Mouse (Mus musculus): ENCODE data around the gene Matn3.
"Not testable (repeated sequence)": the region's sequence is repeated elsewhere in the genome, so short reads cannot be mapped to it uniquely, and the experiment has no call there.

The Matn3 gene

DNA sequence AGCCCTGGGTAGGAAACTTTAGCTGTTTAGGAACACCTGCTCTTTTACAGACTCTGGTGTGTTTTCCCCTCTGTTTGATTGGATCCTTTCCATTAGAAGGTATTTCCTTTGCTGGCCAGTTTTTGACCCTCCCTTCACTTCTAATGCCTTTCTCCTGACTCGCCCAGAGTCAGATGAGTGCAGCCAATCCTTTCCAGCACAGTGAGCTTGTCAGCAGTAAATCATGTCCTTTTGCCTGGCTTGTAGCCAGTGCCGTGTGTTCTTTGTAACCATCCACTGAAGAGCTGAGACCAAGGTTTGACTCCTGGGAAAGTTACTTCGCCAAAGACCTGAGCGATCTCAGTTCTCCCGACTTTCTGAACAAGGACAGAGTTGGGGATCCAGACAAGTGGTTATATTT lies 12.4 kb upstream of the Matn3 start:
- no peak for DNase-seq (ENCODE audit: low spot score in 2 of 2)

DNA sequence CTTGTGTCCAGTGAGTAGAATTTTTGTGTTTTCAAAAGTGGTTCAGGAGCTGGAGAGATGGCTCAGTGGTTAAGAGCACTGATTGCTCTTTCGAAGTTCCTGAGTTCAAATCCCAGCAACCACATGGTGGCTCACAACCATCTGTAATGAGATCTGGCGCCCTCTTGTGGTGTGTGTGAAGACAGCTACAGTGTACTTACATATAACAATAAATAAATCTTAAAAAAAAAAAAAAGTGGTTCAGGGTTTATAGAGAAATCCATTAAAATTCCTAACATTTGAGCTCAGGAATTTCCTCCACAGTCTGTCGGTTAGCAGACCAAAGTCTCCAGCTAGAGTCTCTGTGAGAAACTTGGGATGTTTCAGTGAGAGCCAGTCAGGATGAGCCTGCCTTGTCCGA lies 11.5 kb upstream of the Matn3 start:
- DNase-seq (ENCODE audit: low spot score in 2 of 2): not testable (repeated sequence)

DNA sequence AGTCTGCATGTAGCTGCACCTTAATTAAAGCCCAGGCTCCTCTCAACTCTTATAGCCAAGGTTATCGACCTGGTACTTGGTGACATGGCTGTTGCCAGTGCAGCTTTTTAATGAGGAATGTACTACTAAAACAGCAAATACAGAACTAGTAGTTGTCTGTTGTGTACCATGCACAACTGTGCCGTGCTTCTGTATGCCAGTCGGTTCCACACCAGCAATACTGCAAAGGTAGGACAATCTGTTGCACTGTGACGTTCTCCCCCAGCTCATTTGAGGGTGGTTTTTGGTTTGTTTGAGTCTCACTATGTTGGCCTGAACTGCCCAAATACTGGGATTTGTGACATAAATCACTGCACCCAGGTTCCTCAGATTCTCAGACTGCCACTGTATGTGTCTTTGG lies 8.2 kb upstream of the Matn3 start:
- DNase-seq (ENCODE audit: low spot score in 2 of 2): no peak

DNA sequence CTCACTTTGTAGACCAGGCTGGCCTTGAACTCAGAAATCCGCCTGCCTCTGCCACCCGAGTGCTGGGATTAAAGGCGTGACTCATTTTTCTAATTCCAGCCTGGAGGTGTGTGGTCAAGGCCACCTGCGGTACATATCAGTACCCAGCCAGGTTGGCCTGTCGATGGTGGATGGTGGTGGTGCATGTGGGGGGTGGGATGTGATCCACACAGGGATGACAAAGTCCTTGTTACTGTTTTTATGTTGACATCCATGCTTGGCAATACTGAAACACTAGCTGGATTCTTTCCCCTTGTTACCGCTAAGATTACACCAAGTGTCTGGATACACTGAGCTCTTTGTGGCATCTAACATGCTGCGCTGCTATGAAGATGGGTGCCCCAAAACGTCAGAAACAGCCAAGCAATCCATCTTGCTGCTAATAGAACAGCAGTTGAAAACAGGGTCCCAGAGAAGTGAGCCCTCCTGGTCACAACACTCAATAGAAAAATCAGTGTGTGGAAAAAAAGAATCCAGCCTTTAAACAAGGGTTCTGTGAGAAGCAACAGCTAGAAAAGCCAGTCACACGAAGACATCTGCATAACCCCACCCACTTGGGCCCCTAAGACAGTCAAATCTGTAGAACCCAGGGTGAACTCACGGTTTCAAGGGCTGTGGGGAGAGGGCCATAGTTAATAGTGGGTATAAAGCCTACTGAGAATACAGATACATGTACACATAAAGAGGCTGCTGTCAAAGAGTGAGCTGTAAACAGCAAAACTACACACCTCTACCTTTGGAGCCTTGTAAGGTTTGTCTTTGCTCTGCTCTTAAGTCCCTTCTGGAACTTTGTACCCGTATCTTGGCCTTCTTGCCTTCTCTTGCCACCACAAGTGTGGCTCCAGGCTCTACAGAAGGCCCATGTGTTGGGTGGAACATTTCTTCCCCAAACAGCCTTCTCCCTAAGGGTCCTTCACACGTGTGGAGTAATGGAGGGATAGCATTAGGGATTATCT lies 7.4 kb upstream of the Matn3 start:
- no peak for DNase-seq (ENCODE audit: low spot score in 2 of 2)

DNA sequence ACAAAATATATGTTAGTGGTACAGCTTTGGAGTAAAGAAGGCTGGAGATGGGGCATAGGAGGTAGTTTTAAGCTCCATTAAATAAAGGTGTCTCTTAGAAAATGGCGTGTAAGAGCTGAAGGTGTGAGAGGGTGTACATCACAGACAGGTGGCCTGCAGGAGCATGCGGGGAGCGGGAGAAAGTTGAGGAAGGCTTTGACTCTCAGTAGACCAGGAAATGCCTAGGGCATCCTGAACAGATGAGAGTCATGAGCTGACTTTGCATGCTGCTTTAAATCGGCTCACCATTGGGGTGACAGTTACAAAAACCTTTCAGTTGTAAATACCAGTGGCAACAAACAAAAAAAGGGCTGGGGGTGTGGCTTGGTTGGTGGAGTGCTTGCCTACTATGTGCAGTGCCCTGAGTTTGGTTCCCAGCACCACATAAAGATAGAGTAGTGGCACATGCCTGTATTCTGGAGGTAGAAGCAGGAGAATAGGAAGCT lies 6.6 kb upstream of the Matn3 start:
- no peak for DNase-seq (ENCODE audit: low spot score in 2 of 2)

DNA sequence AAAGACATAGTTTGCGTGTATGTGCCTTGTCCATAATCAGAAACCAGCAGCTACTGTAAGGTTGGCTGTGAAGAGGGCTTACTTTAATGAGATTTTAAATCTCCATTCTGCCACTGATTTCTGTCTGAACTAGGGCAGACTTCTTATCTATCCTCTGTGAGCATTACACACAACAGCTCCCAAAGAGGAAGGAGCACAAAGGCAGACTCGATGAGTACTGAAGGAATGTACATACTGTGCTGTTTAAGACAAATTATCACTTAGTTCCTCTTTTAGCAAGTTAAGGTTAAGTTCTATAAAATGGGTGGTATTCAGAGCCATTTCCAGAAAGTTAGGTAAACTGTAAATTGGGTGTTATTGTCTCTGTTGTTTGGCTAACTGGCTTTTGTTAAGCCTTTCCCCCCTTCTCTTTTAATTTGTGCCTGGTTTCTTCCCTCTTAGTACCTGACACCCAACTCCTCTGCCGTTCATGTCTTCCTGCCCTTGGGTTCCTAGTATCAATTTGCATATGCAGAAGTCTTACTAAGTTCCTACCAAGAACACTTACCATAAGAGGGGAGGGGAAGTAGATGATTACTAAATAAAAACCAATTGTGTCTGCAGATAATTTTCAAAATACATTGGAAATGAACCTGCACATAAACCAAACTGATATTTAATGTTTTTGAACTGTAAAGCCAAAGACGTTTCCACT lies 5.9 kb upstream of the Matn3 start:
- DNase-seq (ENCODE audit: low spot score in 2 of 2): no peak

DNA sequence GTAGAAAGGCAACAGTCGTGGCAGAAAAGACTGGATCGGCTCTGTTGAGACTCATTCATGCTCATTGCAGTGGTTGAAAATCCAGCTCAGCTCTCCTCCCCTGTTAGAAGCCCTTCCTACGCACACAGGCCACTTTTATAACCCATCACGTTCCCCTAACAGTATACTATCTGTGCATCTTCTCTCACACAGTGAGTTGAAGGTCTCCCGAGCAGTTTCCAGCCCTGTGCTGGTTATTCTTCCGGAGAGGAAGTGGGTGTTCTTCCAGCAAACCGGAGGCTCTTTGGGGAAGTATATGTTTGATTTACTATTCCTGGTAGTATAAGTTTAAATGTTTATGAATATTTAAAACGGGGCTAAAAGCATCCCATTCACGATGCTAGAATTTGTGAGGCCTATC lies 566 bp upstream of the Matn3 start:
- no peak for DNase-seq (ENCODE audit: low spot score in 2 of 2)

DNA sequence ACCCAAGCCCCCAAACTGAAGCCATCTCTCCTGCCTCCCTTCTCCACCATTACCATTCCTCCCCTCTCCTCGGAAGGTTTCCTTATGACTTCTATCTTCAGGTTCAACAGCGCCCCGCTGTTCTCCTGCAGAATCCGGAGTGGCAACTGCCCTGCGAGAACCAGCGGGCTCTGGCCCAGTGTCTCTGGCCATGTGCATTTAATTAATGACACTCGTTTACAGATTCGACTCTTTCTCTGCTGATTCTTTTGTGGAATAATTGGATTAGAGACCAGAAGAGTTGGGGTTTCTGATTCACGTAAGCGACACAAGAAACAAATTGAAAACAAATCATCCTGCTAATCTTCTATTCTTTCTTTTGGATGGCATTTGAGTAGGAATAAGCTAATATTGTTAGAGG lies 5.4 kb downstream of the Matn3 start:
- no peak for DNase-seq (ENCODE audit: low spot score in 2 of 2)

DNA sequence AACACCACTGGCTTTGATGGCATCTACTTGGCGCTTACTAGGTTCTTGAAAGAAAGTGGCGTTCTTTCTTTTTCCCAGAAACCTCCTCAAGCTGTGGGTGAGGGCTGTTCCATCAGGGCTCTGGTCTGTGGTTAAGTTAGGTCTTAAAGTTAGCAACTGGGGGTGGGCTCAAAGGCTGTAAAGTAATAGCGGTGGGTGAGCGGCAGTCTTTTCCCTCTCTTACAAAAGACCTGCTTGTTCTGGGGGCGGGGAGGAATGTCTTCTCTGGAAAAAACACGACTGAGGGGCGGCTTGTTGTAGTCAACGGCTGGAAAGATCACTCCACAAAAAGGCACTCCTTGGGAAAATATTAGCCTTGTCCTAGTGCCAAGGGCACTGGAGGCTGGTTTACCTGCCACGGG lies 6.4 kb downstream of the Matn3 start:
- DNase-seq (ENCODE audit: low spot score in 2 of 2): no peak

DNA sequence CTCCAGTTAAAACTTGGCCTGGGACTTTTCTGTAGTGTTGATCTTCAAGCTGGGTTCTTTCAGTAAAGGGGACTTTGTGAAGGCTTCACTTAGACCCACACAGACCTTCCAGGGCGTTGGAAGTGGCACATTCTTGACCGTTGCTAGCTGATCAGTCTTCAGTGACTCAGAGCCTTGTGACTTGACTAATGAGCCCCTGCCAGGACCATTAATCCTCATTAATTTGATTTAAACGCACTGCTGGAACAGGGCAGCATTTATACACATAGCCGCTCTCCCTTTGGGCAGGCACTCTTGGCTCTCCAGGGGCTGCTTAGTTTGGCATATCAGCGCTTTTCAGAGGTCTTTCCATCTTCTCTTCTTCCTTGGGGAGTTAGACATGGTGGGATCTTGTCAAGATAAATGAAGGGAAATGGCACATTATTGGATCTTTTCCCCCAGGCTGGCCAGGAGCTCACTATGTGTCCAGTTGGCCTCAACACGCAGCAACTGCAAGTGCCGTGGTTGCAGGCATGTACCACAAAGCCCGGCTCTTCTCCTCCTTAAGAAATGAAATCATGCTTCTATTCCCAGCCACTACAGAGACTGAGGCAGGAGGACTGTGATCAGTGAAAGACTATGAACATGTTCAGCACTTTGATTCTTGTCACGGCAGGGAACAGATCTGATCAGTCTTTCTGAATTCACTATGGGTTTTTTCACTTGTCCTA lies 14.0 kb downstream of the Matn3 start:
- no peak for DNase-seq (ENCODE audit: low spot score in 2 of 2)

DNA sequence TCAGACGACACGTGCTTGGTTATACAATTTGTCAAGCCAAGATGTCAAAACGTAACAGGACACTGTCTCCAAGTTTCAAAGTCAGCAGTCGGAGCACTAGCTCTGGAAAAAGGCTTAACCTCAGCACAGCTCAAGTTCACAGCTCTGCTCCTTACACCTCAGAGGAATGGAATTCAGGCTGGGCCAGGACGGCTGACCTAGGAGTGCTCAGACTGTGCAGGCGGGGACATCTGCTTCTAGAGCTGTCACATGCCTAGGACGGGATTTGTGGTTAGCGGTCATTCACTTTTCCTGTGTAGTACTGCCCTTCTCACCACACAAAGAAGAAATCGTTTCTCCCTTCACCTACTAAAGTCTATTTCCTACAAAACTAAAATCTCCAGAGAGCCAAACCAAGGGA lies 22.1 kb downstream of the Matn3 start:
- no peak for DNase-seq (ENCODE audit: low spot score in 2 of 2)

DNA sequence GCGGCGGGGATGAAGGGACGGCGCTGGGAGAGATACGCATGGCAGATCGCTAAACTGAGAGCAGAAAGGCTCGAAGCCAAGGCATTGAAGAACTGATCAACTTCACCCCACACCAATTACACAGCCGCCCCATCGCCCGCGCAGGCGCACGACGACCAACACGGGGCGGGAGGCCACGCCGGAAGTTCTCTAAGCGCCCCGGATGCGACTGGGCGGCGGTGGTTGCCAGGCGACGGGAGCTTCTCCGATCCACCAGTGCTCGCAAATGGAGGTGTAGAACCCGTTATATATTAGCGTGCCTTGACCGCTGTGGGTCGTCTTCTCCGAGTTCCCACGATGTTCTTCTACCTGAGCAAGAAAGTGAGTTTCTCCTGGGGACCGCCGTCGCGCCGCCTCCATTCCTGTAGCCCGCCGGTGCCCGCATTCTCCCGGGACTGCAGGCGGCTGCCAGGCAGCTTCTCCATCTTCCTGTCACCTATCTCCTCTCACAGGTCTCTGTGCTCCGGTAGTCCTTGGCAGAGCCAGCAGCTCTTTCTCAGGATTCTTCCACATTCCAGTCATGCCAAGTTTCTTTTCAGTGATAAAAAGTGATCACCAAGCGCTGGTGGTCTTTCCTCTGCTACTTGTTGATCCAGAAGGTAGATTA lies 26.2 kb downstream of the Matn3 start, which contains the start of gene Wdr35:
Gene Wdr35 (plus strand): TSS at position 73 of the 646 bp plus-strand sequence.
- peak; percentile 73 to 85 for DNase-seq (ENCODE audit: low spot score in 2 of 2)

DNA sequence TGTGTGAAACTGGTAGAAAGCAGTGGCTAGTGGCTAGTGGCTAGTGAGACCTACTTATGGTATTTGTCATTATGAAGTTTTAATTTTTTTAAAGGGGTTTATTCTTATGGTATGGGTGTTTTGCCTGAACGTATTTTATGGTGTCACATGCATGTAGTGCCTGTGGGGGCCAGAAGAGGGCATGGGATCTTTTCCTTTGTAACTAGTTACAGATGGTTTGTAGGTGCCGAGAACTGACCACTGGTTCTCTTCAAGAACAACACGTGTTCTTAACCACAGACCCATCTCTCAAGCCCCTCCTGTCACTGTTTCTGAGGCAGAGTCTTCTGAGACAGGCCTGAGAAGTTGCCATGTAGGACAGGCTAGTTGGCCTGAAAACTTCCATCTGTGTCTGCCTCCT lies 27.3 kb downstream of the Matn3 start:
- no peak for DNase-seq (ENCODE audit: low spot score in 2 of 2)

DNA sequence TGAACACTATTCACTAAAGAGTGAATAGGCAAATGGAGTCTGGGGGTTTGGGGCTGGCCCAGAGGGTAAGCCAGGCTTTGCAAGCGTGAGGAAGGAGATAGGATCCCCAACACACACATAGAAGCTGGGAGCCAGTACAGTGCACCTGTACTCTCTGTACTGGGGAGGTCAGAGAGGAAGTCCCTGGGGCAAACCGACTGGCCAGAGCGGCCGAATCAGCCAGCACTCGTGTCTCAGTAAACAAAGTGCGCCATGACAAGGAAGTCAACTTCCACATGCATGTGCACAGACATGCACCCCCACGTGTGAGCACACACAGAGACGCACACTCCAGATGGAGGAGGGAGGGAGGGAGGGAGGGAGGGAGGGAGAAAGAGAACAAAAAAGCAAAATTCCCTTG lies 45.5 kb downstream of the Matn3 start:
- no peak for DNase-seq (ENCODE audit: low spot score in 2 of 2)

DNA sequence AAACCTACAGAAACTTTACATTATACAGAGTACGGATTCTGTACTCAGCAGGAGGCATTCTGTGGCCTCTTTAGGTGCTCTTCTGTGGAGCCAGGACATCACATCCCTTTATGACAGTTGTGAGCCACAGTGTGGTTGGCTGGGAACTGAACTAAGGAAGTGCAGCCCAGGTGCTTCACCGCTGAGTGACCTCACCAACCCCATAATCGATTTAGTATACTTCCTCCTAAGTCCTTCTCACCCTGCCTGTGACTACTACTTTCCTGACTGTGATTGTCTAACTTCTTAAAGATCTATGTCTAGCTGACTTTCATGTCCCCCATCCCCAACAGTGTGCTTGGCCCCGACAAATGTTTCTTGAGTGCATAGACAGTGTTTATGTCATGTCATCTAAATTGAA lies 50.6 kb downstream of the Matn3 start:
- DNase-seq (ENCODE audit: low spot score in 2 of 2): no peak

DNA sequence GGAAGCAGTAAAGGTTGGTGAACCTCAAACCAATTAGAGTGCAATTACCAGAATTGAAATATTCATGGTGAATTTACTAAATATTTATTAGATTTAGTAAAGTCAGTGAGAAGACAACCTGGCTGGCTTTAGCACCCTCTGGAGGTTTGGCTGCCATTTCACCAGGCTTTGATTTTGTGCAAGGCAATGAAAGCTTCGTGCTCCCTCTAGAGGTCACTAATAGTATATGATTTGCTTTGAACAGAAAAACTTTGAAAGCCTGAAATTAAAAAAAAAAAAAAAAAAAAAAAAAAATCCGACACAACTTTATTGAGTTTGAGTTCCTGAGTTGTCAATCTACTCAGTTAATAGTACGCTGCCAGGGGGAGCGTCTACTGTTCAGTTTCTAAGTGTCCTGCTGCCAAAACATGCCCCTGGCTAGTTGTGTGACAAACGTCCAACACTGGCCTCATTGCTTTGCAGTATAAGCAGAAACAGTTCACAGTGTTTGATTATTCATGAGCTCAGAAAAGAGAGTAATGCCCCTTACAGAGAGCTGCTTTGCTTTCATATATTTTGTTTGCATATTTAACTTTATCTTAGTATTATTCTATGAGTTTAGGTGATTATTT lies 54.4 kb downstream of the Matn3 start:
- DNase-seq (ENCODE audit: low spot score in 2 of 2): peak in 1 of 2 experiments; percentile 21

DNA sequence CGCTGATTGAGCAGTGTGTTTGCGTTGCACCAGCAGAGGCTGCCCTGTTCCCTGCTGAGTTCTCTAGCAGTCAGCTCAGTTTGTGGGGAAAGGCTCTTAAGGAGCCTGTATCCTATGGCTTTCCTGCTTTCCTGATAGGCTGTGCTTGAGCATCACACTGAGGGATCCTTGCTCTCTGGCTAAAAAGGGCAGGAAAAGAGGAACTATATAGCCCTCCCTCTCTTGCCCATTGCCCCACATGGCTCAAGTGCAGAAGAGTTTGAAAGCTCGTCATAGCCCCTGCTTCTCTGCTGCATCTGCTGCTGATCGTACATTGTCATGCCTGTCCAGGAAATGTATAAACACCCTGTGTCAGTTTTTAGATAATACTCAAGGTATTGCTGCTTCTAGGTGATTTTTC lies 59.4 kb downstream of the Matn3 start:
- DNase-seq (ENCODE audit: low spot score in 2 of 2): no peak

DNA sequence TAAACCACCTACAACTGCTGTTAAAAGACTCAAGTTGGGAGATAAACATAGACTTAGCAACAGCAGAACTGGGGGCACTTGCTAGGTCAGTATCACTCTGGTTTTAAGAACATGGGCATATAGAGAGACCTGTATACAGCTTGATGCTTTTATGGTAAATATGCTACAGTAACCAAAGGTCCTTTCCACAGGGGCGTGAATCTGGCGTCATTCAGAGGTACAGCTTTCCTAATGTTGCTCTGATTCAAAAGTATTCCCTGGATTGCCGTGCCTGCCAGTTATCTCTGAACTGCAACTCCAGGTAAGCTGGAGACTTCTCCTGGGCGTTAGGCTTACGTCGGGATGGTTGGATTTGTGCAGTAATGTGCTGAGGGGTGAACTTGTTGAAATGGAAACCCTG lies 60.1 kb downstream of the Matn3 start:
- DNase-seq (ENCODE audit: low spot score in 2 of 2): no peak

DNA sequence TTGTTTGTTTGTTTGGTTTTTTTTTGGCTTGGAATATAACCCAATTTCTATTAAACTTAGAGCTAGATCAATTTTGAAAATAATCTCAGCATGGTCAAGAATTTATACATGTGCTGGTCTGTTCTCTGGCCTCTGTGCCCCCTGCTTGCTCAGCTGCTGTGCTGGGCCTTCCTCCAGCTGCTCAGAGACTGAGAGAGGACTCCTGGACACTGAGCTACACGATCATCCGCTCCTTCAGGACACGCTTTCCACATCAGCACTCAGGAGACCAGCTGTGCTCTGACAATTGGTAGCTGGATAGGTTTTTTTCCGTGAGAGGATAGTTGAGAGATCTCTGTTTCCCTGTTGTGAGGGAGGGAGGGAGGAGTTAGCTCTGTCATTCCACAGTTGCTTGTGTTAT lies 62.6 kb downstream of the Matn3 start:
- DNase-seq (ENCODE audit: low spot score in 2 of 2): no peak

DNA sequence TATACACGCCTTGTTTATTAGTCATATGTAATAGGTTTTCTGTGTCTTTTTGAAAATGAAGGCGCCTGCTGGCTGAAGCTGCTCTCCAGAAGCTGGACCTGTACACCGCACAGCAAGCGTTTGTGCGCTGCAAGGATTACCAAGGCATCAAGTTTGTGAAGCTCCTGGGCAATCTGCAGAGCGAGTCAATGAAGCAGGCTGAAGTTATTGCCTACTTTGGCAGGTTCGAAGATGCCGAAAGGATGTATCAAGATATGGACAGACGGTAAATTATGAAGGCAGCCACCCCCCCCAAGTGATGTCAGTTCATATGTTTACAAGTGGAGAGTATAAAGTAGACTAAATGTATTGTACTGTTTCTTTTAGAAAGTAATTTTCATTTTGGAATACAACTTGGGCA lies 68.6 kb downstream of the Matn3 start:
- DNase-seq (ENCODE audit: low spot score in 2 of 2): no peak

DNA sequence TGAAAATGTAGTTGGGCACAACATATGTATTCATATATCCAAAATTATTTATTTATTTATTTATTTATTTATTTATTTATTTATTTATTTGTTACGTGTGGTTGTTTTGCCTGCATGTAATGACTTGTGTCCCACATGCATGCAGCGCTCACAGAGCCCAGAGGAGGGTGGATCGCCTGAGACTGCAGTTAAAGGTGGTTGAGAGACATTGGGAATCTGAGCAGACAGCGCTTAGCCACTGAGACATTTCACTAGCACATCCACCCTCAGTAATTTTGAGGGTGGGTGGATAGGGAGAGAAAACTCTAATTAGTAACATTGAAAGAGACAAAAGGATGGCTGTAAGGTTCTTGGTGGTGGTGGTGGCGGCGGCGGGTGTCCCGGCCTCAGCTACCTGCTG lies 72.7 kb downstream of the Matn3 start:
- DNase-seq (ENCODE audit: low spot score in 2 of 2): no peak

All from spleen, postnatal 14 days (tissue).